Mouse (Mus musculus) MN1 (cell line): ENCODE results near the gene Sertad2.
A peak's percentile ranks its signal among the peaks of the same experiment; 100 is the strongest.

Experiments used
- DNase-seq: peaks from one replicate; pipeline ENCODE4 v3.0.0-alpha.2; 2016; ENCODE audit warnings: low spot score

The Sertad2 gene

DNA sequence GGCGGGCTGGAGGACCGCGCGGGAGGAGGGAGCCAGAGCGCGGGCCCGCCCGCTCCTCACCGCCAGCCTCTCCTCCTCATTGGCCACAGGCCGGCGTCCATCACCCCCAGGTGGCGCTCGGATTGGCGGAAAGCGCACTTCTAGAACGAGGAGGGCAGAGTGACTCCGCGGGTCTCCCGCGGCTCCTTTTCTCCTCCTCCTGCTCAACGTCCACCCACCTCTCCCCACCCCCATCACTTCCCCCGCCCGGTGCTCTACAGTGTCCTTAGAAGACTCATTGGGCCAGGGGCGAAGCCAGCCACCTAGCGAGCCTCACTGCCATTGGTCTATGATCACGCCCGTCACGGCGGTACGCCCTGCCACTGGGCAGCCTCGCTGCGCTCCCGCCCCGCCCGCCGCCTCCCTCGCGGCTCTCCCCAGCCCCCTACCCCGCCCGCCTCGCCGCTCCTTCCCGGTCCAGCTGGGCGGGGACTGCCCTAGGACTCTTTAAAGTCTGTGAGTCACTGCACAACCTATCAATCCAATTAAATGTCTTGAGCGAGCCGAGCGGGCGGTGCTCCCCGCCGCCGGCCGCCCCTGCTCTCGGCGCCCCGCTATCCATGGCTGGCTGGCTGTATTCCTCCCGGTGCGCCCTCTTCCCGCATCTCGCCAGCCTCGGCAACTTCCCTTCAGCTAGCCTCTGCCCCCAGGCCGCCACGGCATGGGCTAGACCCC is at the start of gene Sertad2:
Gene Sertad2, plus strand, starts transcription at position 515 of the 714 bp plus-strand sequence.
- DNase-seq: peak; percentile 100

GRCm38 (mm10) chr11:20493922-20494626 is 49.0 kb upstream of the Sertad2 start:
- DNase-seq: no peak

- DNase-seq: no peak
These were observed 42.5 kb upstream of the Sertad2 start for GRCm38 (mm10) chr11:20500516-20500915.

- no peak for DNase-seq
These were observed 41.7 kb upstream of the Sertad2 start for GRCm38 (mm10) chr11:20501160-20501955.

GRCm38 (mm10) chr11:20513574-20513973 is 29.5 kb upstream of the Sertad2 start:
- DNase-seq: no peak

GRCm38 (mm10) chr11:20514757-20515156 is 28.3 kb upstream of the Sertad2 start:
- no peak for DNase-seq

- no peak for DNase-seq
These were observed 21.7 kb upstream of the Sertad2 start for GRCm38 (mm10) chr11:20521321-20521720.

- DNase-seq: no peak
These were observed 20.3 kb upstream of the Sertad2 start for GRCm38 (mm10) chr11:20522750-20523149.

- no peak for DNase-seq
These were observed 18.6 kb upstream of the Sertad2 start for GRCm38 (mm10) chr11:20524435-20524834.

DNA sequence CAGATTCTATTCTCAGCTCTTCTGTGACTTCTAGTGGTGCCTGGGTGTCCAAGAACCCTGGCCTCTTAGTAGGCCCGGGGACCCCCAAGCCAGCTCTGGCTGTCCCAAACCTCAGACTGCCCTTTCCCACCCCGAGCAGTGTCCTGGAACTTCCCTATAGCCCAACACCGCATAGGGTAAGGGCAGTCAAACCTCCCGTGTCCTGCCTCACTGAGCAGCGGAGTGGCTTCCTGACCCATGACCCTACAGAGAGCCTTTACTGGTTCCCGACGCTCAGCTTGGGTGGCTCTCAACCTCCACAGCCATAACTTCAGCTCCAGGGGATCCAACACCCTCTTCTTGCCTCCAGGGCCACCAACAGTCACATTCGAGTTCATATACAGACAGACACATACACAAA is 17.1 kb upstream of the Sertad2 start:
- DNase-seq: no peak

GRCm38 (mm10) chr11:20527901-20528300 is 15.2 kb upstream of the Sertad2 start:
- no peak for DNase-seq

DNA sequence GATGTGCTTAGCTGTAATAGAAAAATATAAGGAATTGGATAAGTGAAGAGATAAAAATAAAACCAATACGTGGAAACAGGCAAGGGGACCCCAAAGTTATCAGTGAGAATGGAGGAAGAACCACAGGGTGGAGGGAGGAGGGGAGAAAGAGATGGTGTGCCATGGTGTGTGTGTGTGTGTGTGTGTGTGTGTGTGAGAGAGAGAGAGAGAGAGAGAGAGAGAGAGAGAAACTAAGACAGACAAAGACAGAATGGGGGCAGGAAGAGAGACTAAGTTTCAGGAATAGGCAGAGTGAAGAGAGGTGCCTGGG is 11.4 kb upstream of the Sertad2 start:
- no peak for DNase-seq

- DNase-seq: peak; percentile 82
These were observed 10.8 kb upstream of the Sertad2 start for GRCm38 (mm10) chr11:20531992-20532881.

- DNase-seq: no peak
These were observed 9.8 kb upstream of the Sertad2 start for GRCm38 (mm10) chr11:20533231-20533630.

DNA sequence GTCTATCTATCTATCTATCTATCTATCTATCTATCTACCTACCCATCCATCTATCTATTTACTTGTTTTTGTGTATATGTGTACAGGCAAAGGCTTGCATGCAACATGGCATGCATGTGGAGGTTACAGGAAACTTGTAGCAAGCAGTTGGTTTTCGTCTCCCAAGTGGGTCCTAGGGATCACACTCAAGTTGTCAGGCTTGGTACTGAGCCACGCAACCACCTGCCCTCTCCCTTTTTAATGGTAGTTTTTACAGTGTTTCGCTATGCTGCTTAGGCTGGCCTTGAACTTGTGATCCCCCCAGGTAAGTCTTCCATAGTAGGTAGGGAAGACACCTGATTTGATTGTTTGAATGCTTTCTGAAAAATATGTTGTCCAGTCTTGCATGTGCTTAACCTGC is 5.8 kb upstream of the Sertad2 start:
- no peak for DNase-seq

GRCm38 (mm10) chr11:20538496-20538895 is 4.6 kb upstream of the Sertad2 start:
- DNase-seq: peak; percentile 21

DNA sequence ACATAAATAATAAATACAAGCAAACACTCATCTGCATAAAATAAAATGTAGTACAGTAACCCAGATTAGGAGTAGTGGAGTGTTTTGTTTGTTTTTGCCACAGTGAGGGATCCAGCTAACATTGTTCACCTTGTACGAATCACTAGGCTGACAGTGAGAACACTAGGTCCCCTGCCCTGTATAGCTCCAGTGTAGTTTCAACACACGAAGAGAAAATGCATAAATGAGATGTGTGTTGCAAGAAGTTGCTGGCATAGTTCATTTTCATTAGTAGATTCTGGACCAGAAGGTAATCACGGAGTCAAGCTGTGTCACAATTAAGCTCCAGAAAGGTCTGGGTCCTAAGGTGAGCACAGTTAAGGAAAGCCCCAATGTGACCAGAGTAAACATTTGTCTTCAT is 1.8 kb upstream of the Sertad2 start:
- no peak for DNase-seq

GRCm38 (mm10) chr11:20541995-20542637 is 937 bp upstream of the Sertad2 start:
- no peak for DNase-seq

GRCm38 (mm10) chr11:20543453-20544120 is 534 bp downstream of the Sertad2 start:
- DNase-seq: peak; percentile 77

DNA sequence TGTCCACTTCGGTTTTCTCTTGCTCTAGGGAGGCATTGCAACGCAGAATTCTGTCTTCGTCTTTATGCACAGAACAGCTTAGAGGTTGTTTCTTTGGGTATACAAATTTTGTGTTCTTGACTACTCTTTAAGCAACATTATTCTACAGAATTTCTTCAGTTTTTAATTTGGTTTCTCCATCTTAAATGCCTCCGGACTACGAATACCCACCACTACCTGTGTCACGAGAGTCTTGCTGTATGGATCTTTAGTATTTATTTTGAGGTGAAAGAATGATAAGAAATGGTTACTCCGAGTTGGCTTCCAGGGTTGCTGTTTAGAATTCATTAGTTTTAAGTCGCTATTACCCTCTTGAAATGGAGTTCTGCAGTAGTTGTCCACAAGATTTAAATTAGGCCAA is 1.3 kb downstream of the Sertad2 start:
- DNase-seq: no peak
